ENCODE assay signal across 8 mouse cellular contexts in genomic region chr14:78732617-78733312, GRCm38 (mm10). TPM values are rescaled to one million over a fixed set of nuclear protein-coding genes. Genes with fewer than 3 reads are reported as not detected.
A peak's percentile ranks its signal among the peaks of the same experiment; 100 is the strongest.
DNase-seq lines count a peak whose midpoint lies in the region; ATAC-seq and TF ChIP-seq lines count a peak whose summit lies in the region.

Gene Dgkh (minus strand): TSS chr14:78732776.

- H3K27ac ChIP-seq in hindbrain, embryonic 12.5 days = peak within 1 kb of the TSS; percentile 89
- peak within 1 kb of the TSS; percentile 85 for H3K27ac ChIP-seq in lung, postnatal 0 days (ENCODE audit: low read length)

- TF ChIP-seq EP300 in lung, postnatal 0 days (IDR thresholded peaks at IDR 0.05) = no peak

- WGBS in hindbrain, embryonic 12.5 days = under 1% methylated on average over 39 of the region's 71 CpGs
- under 1% methylated on average over 52 of the region's 71 CpGs for WGBS in lung, postnatal 0 days

- no peaks in the 10 kb centered on the region for H3K36me3 ChIP-seq in hindbrain, embryonic 12.5 days
- H3K36me3 ChIP-seq in lung, postnatal 0 days (ENCODE audit: insufficient read depth, low read length) = no peaks in the 10 kb centered on the region

- DNase-seq in Muller cell, postnatal 12 days (ENCODE audit: inconsistent ontology term) = peak; percentile 95
- DNase-seq in cerebellum, adult 9-11 months = peak; percentile 82
- peak; percentile 83 for DNase-seq in frontal cortex, postnatal 14 days (ENCODE audit: low spot score in 2 of 2)
- peak; percentile 88 to 91 for DNase-seq in layer of hippocampus, postnatal 14 days (ENCODE audit: low spot score in 2 of 2)
- peak; percentile 95 for DNase-seq in lung, postnatal 0 days (ENCODE audit: low spot score)
- peak; percentile 85 for DNase-seq in ovary, adult 18-20 months (ENCODE audit: low spot score)
- peak; percentile 63 to 67 for DNase-seq in thymus, adult 18-20 months

- H3K4me1 ChIP-seq in hindbrain, embryonic 12.5 days = peaks cover 8% of the 10 kb centered on the region; the same call in 1 of the 2 replicates
- H3K4me1 ChIP-seq in lung, postnatal 0 days (ENCODE audit: insufficient read depth, low read depth, low read length) = no peaks in the 10 kb centered on the region

- H3K9ac ChIP-seq in hindbrain, embryonic 12.5 days = peak within 1 kb of the TSS; percentile 88
- peak within 1 kb of the TSS; percentile 73 for H3K9ac ChIP-seq in lung, postnatal 0 days (replicated peaks; ENCODE audit: low read depth)

- H3K27me3 ChIP-seq in hindbrain, embryonic 12.5 days = peaks cover 14% of the 10 kb centered on the region
- no peaks in the 10 kb centered on the region for H3K27me3 ChIP-seq in lung, postnatal 0 days (replicated peaks; ENCODE audit: insufficient read depth, low read length)

- peak; percentile 95 for ATAC-seq in hindbrain, embryonic 12.5 days (ENCODE audit: low FRiP score)
- peak; percentile 94 for ATAC-seq in lung, postnatal 0 days

- H3K4me2 ChIP-seq in hindbrain, embryonic 12.5 days (replicated peaks) = peak within 1 kb of the TSS; percentile 94
- H3K4me2 ChIP-seq in lung, postnatal 0 days (replicated peaks; ENCODE audit: low read depth, low read length) = peak within 1 kb of the TSS; percentile 84

- no peaks in the 10 kb centered on the region for H3K9me3 ChIP-seq in hindbrain, embryonic 12.5 days (replicated peaks)
- no peaks in the 10 kb centered on the region for H3K9me3 ChIP-seq in lung, postnatal 0 days (ENCODE audit: low read length)

- H3K4me3 ChIP-seq in hindbrain, embryonic 12.5 days = peak within 1 kb of the TSS; percentile 86
- peak within 1 kb of the TSS; percentile 76 for H3K4me3 ChIP-seq in lung, postnatal 0 days (ENCODE audit: low read depth, low read length)

- TF ChIP-seq CTCF in lung, postnatal 0 days (IDR thresholded peaks at IDR 0.05) = peak; percentile 25

RNA-seq across cellular contexts. Expression of gene Dgkh, which starts in this region (rescaled TPM):
- polyA plus RNA-seq in hindbrain, embryonic 12.5 days (2016; fragmentation: Nextera tagmentation; extraction: Ambion mirVana) = 2.8 and 3.6 TPM in 2 replicates
- total RNA-seq in layer of hippocampus, postnatal 14 days (2021) = 10 to 100 TPM; 76.6 to 81.8 TPM
- polyA plus RNA-seq in lung, postnatal 0 days (2015; fragmentation: Nextera tagmentation; extraction: Ambion mirVana) = 4.0 and 4.6 TPM in 2 replicates

Comparison
In these comparisons a context has a peak if more than half of its experiments do, and no peak if none do; other contexts are left out.
1. Peak in every context shown above with its lines: DNase-seq, ATAC-seq, H3K4me3 ChIP-seq and H3K27ac ChIP-seq.